Mouse (Mus musculus): ENCODE measurements around the gene Trpt1.
A peak's percentile ranks its signal among the peaks of the same experiment; 100 is the strongest.

Trpt1 gene

GRCm38 (mm10) chr19:7039841-7040636, 44.1 kb downstream of the Trpt1 start, which contains the start of gene Stip1:
Gene Stip1, minus strand, starts transcription at chr19:7039967.
- DNase-seq (ENCODE audit: low read depth, low spot score): peak; percentile 100

DNA sequence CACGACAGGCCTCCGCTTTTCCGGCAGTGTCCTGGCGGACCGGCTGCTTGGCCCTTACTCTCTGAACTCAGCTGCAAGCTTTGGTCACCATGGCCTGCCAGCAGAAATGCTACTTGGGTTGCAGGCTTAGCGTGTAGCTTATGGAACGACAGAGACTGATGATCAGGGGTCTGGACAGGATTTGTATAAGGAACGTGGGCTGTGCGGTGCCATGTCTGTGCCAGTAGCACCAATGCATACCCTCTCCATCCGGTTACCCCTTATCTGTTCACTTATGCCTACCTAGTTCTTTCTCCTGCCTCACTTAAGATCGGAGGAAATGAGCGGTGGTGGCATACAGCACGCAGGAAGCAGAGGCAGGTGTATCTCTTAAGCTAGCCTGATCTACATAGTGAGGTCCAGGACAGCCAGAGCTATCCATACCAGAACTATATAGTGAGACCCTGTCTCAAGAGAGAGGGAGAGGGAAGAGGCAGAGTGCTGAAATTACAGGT, 44.8 kb downstream of the Trpt1 start:
- peak; percentile 64 for DNase-seq (ENCODE audit: low read depth, low spot score)

GRCm38 (mm10) chr19:7041171-7041570, 45.2 kb downstream of the Trpt1 start:
- DNase-seq (ENCODE audit: low read depth, low spot score): no peak

DNA sequence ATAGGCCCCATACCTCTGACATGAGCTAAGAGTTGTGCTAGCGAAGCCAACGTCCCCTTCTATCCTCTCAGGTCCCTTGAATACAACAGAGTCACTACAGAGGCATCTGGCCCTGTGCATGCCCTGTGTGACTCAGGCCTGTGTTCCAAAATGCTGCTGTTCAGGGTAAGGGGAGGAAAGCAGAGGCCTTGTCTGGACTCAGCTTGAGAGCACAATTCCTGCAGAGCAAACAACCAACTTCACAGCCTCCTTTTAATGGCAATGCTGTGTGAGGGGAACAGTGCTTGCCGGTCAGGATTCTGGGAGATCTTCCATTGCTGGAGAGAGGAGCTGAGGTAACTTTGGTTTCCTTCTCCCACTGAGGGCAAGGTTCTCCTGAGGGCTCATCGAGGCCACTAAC, 48.3 kb downstream of the Trpt1 start:
- no peak for DNase-seq (ENCODE audit: low read depth, low spot score)

GRCm38 (mm10) chr19:7044706-7045105, 48.8 kb downstream of the Trpt1 start:
- no peak for DNase-seq (ENCODE audit: low read depth, low spot score)
